Mouse (Mus musculus): ENCODE measurements around the gene Cfb.
"Not testable (repeated sequence)": the region's sequence is repeated elsewhere in the genome, so short reads cannot be mapped to it uniquely, and the experiment has no call there.

The Cfb gene

DNA sequence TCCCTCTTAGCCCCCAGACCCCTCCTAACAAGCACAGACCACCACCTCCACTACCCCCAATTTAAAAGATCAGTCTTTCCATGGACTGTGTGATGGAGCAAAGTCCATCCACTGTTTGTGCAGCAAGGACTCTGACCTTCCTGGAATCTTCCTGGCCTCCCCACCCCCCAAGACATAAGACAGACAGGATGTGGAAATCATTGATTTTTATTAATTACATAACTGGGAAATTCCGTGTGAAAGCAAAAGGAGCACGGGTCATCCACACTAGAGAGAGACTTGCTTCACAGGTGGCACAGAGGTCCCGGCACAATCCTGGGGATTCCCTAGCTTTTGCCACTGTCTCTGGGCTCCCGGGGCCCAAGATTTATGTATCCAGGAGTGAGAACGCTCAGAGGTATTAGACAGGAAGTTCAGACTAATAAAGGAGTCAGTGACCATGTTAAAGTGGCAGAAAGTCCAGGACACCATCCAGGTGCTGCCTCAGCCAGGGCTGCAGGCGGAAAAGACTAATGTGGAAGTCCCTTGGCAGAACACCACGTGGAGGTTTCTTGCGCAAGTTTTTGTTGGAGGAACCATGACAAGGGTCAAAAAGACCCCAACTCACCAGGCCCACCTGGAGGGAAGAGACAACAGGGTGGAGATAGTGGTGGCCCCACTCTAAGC lies at the start of gene Cfb:
Cfb (minus strand) TSS at position 103 of the 666 bp plus-strand sequence.
- no peak for DNase-seq (ENCODE audit: low spot score)

DNA sequence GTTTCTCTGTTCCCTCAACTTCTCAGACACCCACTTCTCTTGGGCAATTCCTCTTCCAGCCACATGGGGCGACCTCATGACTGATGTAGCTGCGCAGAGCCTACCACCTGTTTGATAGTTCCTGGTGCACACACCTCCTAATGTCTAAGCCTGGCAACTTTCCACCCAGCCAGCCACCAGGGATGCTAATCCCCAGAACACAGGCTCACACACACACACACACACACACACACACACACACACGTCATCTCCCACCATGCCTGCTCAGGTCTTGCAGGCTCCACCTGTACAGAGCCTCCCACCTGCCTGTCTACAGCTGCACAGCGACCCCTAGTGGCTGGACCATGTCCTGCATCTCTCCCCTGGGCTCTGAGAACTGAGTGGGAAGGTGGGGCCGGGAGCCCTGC lies 49.6 kb upstream of the Cfb start:
- no peak for DNase-seq (ENCODE audit: low spot score)

DNA sequence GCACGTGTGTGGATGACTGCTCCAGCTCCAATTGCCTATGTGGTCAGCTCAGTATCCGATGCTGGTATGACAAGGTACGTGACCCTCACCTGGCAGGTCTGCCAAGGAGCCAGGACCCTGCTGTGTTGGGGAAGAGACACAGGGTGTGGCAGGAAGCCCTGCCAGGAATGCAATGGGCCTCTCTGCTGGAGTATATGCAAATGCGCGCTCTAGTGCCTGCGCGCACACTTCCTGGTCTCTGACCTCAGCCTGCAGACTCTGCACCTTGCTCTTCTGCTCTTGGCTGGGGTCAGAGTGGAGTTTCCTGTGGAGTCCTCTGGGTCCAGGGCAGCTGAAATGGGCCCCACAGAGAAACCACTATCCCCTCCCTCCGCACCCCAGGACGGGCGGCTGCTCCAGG lies 48.7 kb upstream of the Cfb start:
- no peak for DNase-seq (ENCODE audit: low spot score)

DNA sequence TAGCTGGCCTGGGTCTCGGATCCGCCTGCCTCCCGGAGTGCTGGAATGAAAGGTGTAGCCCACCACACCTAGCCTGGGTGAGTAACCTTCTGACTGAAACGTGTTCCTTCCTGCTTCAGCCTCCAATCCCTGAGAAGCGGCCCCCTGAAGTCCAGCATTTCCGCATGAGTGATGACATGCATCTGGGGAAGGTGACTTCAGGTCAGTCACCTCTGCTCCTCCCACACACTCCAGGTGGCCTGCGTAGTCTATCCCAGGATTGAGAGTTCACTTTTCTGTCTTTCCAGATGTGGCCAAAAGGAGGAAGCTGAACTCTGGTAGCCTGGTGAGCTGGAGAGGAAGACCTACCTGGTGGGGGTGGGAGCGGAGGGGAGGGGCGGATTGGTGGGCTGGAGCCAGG lies 40.6 kb upstream of the Cfb start:
- no peak for DNase-seq (ENCODE audit: low spot score)

DNA sequence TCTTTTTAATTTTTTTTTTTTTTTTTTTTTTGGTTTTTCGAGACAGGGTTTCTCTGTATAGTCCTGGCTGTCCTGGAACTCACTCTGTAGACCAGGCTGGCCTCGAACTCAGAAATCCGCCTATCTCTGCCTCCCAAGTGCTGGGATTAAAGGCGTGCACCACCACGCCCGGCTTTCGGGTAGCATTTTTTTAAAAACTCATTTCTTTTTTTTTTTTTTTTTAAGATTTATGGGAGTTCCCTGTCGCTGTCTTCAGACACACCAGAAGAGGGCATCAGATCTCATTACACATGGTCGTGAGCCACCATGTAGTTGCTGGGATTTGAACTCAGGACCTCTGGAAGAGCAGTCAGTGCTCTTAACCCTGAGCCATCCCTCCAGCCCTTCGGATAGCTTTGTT lies 39.6 kb upstream of the Cfb start:
- not testable (repeated sequence) for DNase-seq (ENCODE audit: low spot score)

DNA sequence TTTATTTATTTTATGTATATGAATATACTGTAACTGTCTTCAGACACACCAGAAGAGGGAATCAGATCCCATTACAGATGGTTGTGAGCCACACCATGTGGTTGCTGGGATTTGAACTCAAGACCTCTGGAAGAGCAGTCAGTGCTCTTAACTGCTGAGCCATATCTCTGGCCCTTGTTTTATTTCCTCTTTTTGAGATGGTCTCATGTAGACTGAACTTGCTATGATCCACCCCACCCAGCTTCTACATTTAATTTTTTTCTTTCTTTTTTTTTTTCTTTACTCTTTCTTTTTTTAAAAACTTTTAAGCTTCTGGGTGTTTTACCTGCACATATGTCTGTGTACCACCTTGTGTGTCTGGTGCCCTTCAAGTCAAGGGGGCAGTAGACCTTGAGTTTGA lies 38.5 kb upstream of the Cfb start:
- DNase-seq (ENCODE audit: low spot score): not testable (repeated sequence)

DNA sequence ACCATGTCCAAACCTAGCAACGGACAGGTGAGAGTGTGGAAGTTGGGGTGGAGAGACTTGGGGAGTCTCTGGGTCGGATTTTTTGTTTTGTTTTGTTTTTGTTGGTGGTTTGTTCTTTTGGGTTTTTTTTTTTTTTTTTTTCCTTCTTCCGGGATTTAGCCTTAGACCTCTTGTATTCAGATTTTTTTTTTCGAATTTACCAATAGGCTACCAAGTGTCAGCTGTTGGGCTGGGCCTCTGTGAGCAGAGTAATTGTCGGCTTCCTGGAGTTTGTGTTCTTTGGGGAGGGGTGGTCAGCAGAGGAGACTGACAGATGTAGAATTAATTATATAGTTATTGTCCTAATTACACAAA lies 37.5 kb upstream of the Cfb start:
- DNase-seq (ENCODE audit: low spot score): no peak

DNA sequence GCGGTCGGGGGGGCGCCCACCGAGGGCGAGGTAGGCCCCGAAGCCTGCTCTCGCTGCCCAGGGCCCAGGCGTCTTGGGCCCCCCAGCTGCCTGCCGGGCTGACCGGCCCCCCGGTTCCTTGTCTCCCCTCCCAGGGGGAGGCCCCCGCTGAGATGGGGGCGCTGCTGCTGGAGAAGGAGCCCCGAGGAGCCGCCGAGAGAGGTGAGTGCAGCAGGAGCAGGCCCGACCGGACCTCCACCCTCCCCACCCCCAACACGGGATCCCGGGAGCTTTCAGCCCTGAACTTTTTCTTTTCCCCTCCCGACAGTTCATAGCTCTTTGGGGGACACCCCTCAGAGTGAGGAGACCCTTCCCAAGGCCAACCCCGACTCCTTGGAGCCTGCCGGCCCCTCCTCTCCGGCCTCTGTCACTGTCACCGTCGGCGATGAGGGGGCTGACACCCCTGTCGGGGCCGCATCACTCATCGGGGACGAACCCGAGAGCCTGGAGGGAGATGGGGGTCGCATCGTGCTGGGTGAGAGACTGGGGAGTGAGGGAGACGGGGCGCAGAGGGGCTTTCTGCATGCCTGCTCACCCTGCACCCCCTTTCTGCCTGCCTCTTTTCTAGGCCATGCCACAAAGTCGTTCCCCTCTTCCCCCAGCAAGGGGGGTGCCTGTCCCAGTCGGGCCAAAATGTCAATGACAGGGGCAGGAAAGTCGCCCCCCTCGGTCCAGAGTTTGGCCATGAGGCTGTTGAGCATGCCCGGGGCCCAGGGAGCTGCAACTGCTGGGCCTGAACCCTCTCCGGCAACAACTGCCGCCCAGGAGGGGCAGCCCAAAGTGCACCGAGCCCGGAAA lies 37.0 kb upstream of the Cfb start:
- DNase-seq (ENCODE audit: low spot score): no peak

DNA sequence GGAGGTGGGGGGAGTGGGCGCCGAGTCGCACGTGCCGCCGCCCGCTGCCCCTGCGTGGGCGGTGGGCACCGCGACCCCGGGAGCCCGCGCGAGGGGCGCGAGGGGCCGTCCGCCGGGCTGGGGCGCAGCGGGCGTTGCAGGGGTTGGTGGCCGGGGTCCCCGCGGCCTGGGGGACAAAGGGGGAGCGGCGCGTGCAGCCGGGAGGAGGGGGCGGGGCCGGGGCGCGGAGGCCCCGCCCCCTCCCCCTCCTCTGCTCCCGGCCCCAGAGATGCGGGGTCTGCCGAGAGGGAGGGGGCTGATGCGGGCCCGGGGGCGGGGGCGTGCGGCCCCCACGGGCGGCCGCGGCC lies 36.4 kb upstream of the Cfb start:
- no peak for DNase-seq (ENCODE audit: low spot score)

DNA sequence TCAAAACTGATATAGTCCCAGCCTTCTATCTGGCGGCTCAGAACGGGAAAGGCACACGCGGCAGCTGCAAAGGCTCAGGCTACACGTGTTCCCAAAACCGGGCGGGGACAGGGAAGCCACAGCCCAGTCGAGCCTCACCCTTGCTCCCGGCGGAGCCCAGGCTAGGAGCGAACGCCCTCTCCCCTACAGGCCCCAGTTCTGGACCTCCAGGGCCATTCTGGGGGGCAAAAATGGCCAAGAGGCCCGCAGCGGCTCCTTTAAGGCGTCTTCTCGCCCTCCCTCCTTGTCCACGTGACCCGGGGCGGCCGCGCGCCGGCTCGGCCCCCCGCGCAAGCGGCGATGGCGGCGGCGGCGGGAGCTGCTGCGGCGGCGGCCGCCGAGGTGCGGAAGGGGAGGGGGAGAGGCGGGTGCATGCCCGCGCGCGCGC lies 35.9 kb upstream of the Cfb start, which contains the start of the genes C2 and Ehmt2:
C2 (minus strand) TSS at position 106 of the 427 bp plus-strand sequence.
Ehmt2 (plus strand) TSS at position 310 of the 427 bp plus-strand sequence.
- DNase-seq (ENCODE audit: low spot score): no peak

DNA sequence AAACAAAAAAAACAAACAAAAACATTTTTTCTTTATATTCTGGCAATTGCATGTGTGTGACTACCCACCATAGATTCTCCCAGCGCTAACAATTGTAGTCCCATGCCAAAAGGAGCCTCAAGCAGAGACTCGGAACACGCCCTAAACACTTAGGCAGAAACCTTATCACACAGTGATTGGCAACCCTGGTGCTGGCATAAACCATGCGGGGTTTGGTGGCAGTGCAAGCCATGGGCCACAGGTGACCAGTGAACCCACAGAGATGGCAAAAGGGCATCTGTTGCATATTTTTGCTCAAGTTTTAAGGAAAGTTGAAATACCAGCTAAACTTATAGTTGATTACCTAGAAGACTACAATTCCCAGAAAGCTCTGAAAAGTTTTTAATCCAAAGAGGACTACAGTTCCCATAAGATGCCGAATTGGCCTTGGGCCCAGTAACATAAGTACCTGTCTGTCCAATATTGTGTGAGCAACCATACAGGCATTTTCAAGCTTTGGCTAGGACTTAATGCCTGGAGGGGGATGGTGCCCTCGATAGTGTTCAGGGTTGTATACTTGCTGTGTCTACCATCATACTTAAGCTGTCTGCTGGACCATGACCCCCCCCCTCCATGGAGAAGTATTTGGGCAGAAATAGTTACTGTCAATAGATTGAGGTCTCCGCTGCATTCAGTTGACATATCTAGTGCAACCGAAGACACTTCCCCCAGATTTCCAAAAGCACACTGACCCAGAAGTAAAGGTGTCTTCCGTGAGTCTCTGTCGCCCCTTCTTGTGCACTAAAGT lies 35.2 kb upstream of the Cfb start:
- no peak for DNase-seq (ENCODE audit: low spot score)

DNA sequence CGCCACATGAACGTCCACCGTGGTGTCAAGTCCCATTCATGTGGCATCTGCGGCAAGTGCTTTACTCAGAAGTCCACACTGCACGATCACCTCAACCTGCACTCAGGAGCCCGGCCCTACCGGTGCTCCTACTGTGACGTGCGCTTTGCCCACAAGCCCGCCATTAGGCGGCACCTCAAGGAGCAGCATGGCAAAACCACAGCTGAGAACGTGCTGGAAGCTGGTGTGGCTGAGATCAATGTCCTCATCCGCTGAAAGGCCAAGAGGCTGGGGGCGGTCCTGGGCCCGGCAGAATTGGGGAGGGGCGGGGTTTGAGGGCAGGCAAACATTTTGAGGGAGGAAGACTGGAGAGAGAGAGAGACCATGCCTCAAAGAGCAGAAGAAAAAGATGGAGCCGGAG lies 34.0 kb upstream of the Cfb start:
- no peak for DNase-seq (ENCODE audit: low spot score)

DNA sequence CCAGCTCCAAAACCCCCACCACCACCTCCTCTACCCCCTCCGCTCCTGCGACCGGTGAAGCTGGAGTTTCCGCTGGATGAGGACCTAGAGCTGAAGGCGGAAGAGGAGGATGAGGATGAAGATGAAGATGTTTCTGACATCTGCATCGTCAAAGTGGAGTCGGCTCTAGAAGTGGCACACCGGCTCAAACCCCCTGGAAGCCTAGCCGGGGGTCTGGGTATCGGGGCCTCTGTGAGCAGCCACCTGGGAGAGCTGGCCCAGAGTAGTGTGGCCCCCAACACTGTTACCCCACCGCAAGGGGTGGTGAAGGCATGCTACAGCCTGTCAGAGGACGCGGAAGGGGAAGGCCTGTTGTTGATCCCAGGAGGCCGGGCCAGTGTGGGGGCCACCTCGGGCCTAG lies 33.4 kb upstream of the Cfb start:
- DNase-seq (ENCODE audit: low spot score): no peak

DNA sequence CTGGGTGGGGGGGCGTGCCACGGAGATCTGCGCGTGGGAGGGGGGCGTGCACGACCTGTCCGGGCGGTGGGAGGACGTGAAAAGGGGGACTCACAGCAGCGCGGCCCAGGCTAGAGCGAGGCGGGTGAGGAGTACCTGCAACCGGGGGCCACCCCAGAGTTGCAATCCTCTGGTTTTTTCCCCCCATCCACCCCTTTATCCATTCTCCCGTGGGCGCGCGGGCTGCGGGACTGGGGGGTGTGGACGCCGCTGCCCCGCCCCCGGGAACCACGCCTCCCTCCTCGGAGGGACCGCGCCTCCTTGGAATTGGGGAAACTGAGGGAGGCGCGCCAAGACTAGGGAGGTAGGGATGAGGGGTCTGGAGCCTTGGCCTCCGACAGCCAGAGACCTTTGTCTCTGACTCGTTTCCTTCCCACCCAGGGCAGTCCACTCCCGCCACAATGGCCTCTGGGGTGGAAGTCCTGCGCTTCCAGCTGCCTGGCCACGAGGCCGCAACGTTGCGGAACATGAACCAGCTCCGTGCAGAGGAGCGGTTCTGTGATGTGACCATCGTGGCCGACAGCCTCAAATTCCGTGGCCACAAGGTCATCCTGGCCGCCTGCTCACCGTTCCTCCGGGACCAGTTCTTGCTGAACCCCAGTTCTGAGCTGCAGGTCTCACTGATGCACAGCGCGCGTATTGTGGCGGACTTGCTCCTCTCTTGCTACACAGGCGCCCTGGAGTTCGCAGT lies 32.6 kb upstream of the Cfb start:
- no peak for DNase-seq (ENCODE audit: low spot score)

DNA sequence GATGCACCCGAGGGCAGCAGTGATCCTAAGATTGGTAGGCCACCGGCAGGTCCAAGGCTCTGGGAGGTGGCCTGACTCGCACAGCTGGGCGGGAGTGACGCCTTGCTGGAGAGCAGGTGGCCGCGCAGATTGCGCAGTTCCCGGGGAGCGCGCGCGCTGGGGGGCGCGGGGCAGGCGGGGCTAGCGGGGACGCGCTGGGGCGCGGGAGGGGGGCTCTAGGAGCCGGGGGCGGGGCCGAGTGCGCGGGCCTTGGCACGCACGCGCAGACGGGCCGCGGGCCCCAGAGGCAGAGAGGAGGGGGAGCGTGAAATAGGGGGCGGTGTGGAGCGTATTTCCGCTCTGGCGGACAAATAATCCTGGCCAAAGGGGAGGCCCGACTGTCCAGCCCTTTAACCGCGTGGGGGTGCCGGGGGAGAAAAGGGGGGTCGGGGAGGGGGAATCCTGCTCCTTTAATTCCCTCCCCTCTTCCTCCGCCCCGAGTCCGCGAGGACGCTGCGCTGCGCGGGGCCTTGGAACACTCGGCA lies 31.8 kb upstream of the Cfb start:
- DNase-seq (ENCODE audit: low spot score): peak; percentile 86

DNA sequence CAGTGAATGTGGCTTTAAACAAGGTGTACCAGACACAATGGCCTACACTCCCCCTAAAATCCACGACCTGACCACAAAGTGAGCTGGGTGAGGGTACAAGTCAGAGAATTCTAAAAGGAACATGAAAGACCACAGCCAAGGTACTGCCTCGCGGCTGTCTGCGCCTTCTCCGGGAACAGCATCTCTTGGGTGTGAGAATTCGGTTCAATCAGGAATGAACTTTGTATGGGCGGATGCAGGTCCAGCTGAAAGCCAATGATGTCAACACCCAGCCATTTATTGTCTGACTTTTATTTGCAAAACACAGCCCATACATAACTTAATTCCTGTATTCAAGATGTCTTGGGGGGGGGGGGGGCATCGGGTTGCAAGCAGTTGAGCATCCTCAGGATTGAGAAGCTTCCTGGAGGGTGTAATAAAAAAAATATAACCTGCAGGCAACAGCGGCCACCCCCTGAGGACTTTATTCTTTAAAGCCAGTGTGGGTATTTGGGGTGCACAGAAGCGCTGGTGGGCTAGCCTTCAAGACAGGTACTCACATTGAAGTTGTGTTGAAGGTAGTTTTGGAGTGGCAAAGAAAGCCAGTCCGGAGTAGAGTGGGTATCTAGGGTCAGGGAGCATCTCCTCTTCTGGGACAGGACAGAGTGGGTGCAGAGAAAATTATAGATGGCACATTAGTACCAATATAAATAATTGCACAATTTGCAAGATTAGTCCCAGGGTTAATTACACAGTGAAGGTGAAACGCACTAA lies 30.9 kb upstream of the Cfb start:
- DNase-seq (ENCODE audit: low spot score): no peak

DNA sequence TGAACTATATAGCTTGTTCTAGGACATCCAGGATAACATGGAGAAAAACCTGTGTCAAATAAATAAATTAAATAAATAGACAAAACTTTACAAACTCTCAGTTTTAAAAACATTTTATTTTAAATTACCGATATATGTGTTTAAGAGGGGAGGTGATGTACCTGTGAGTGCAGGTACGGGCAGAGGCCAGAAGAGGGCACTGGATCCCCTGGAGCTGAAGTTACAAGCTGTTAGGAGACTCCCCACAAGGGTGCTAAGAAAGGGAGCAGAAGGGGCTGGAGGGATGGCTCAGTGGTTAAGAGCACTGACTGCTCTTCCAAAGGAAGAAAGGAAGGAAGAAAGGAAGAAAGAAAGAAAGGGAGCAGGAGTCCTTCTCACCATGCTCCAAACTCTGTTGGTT lies 29.1 kb upstream of the Cfb start:
- no peak for DNase-seq (ENCODE audit: low spot score)

DNA sequence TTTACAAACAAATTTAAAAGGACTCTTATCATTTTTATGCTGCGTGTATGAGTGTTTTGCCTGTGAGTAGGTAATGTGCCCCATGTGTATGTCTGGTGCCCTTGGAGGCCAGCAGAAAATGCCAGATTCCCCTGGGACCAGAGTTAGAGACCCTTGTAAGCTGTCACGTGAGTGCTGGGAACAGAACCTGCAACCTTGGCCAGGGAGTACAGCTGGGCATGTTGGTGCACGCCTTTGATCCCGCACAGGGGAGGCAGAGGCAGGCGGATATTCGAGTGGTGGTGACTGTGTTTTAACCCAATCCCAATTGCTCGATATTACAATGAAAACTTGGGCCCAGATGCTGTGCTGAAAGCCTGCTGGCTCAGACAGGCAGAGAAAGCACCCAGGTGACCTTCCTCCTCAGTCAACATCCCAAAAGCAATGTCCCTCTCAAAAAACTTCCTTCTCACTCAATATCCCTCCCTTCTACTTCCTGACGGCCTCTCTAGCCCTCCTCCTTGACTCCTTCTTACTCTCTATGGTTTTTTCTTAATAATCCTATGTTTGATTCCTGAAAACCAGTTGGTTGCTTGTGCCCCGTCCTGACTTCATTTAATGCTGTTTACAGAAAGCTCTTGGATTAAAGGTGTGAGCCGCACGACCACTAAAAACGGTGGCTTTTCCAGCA lies 27.9 kb upstream of the Cfb start:
- no peak for DNase-seq (ENCODE audit: low spot score)

DNA sequence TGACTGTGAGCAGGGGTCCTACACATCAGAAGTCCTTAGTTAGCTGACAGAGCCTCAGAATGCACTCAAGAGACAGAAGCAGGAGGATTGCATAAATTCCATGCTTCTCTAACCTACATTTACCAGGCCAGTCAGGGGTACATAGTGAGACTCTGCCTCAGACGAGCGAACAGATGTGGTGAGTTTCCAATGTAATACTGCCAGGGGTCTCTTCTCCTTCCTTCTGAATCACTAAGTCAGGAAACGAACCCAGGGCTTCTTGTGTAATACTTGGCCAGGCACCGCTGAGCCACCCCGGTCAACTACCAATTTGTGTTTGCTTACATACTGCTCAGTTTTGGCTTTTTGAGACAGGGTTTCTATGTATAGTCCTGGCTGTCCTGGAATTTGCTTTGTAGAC lies 25.6 kb upstream of the Cfb start:
- DNase-seq (ENCODE audit: low spot score): no peak

DNA sequence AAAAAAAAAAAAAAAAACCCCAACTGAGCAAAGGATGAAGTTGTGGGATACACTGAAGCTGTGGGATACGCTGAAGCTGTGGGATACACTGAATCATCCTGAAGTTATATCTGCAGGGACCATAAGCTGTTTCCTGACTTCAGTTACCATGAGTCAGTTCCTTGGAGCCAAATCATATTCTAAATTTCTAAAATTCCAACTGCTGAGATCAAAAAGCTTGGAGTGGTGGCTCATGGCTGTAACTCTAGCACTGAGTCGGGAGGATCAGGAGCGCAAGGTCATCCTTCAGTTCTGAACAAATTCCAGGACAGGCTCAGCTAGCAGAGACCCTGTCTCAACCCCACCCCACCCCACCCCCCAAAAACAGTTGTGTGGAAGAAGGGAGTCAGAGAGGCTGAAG lies 23.3 kb upstream of the Cfb start:
- DNase-seq (ENCODE audit: low spot score): no peak

DNA sequence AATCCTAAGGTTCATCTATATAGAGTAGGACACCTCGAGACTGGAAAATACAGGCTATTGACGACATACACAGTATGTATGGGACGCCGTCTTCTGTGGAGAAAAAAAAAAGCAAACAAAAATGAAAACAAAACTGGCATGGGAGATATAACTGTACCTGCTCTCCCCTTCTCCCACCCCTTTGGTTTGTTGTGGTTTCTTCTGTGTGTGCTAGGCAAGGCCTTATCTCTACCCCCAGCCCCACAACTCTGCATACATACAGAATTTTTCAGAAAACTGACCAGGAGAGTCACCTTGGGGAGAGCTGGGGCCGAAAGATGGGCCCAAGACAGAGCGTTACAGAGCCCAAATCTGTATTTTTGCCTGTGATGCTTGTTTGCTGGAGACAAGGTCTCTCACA lies 22.4 kb upstream of the Cfb start:
- DNase-seq (ENCODE audit: low spot score): no peak
